Mouse (Mus musculus): ENCODE measurements at regions not wholly inside any gene's neighbourhood (a gene's known extent, or its start where the extent isn't known, plus 50 kb on each side); places are given as distances from the start of the nearest gene placed in this dataset.

DNA sequence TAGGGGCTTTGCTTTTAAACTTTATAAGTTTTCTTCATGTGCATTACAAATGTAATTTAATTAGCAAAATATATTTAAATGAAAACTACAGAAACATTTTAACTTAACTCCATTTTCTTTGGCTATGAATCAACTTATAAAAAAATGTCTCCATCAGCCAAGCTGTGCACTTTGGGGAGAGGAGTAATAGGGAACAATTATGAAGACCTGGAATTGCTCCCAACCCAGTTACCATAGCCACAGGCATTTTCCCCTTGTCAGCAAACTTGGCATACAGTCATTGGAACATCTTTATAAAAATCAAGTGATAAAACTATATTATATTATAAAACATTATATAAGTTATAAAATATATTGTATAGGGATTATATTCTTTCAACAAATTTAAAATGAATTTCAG is 65.0 kb downstream of the Atxn7l3b start:
- peak in 1 of 2 experiments; percentile 6 for DNase-seq (ENCODE audit: low spot score in 2 of 2)

DNA sequence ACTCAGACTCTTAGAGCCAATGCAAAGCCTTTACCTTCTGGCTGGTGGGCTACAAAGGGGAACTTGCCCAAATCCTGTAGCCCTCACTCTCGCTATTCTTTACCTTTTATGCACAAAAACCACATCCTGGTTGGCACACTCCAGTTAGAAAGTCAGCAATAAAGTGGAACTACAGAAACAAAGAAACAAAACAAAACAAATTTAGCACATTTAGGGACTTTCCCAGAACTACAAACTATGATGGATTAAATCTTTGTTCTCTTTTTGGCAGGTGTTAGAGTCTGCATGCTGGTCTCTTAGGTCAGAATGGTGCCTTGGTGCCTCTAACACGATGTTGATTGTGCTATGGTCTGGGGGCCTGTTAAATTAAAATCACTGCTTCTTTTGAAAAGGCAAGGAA is 65.4 kb downstream of the Atxn7l3b start:
- DNase-seq (ENCODE audit: low spot score in 2 of 2) = no peak

DNA sequence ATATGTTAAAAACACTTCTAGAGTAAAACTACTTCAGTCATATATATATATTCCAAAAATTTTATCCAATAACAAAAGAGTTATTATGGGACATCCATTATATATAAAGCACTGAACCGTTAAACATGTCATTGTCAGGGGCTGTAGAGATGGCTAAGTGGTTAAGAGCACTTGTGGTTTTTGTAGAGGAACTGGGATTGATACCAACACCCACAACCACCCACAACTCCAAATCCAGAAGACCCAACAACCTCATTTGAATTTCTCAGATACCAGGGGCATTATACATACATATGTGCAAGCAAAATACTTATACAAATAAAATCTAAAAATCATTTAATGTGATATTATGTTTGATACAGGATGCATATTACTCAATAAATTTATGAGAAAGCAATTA is 76.8 kb downstream of the Atxn7l3b start:
- no peak for DNase-seq (ENCODE audit: low spot score in 2 of 2)

DNA sequence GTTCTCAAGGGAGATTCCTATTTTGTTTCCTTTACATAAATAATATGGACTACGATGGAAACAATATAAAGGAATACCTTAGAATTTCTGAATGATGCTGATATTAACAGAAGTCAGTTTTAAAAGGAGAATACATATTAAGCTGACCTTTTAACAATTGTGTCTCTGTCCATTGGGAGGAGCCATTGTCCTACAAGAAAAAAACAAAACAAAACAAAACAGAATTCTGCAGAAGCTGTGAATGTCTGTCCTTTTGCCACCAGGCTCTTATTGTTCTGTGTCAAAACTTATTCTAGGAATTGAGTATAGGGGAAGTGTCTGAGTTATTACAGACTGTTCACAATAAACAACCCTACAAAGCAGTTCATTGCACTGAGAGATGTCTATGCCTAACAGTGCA is 82.6 kb downstream of the Atxn7l3b start:
- no peak for DNase-seq (ENCODE audit: low spot score in 2 of 2)

DNA sequence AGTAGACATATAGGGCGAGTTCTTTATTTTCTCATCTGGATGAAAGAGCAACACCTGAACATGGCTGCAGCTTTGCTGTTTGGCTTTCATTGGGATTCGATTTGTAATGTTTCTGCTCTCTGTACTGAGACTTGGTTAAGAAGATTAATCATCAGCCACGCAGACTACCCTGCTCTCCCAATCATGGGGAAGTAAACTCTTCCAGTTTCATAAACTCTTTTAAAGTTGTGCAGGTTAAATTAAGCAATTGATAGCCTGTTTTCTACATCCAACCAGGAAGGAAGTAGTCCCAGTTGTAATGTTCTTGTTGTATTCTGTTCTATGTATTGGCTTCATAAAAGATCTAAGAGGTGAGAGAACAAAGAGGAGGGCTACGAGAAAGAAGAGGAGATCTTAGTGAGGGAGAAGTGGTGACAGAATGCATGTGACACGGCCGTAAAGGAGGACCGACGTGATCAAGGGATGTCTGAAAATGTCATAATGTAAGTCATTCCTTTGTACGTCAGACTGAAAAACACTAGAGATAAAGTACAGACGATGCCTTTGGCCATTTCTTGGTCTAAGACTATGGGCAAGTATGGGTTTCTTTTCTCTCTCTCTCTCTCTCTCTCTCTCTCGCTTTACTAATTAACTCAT is 91.3 kb downstream of the Atxn7l3b start:
- no peak for DNase-seq (ENCODE audit: low spot score in 2 of 2)

DNA sequence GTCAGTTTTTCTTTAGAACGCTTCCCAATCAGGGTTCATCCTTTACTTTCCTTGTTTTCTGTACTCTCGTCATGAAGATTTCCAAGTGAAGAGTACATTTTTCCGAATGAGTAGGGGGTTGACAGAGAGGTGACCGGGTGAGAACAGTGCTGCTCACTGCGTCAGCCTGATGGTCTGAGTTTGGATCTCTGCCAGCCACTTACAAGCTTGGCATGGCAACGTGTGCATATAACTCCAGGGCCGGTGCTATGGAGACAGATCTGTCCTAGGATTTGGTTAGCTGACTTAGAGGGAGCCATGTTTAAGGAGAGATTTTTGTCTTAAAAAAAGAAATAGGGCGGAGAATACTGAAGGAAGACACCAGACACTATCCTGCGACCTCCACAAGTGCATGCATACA is 92.8 kb downstream of the Atxn7l3b start:
- no peak for DNase-seq (ENCODE audit: low spot score in 2 of 2)

DNA sequence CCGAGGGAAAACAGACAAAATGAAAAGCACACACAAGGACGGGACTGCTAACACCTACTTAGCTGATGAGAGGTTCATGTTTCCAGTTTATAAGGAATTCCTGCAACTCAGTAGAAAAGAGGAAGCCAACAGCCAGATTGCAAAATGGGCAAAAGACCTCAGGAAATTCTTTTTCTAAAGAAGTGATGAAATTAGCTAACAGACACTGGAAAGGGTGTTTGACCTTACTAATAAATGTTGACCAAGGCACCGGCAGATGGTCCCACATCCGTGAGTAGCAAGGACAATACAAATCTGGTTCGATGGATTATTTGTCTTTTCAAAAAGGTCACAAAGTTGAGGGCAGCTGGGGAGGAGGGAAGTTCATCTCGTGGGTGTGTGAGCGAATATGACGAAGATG is 93.3 kb downstream of the Atxn7l3b start:
- DNase-seq (ENCODE audit: low spot score in 2 of 2) = no peak

DNA sequence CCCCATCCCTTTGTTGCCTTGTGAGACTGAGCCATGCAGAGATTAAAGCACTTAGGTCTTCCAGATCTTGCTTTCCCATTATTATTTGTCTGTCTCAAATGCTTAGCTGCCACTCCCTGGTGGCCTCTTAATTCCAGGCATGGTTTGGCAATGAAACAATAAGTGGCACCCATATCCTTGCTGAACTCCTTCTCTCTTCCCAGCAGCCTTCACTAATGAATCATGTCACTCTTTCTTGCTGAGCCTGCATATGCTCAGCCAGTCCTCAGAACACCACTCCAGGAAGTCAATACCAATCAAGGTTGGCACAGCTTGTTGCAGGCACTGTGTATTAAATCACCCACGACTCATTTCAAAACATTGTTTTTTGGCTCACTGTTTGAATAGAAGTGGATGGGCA is 118.6 kb downstream of the Atxn7l3b start:
- DNase-seq (ENCODE audit: low spot score in 2 of 2) = no peak

DNA sequence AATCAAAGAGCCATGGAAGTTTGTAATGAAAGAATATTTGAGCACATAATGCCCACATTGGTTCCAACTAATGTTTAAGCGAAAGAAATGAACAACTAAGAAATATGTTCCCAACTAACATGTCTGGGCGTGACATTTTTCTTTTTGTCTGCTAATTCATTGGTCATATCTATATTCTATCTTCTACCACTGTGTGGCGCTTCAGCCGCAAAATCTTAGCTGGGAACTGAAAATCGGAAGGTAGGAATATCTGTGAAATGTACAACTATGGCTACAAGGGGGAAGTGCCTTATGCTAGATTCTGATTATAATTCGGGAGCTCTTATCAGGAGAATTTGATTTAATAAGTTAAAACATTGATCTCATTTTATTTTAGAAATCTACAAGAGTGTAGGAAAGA is 125.2 kb downstream of the Atxn7l3b start:
- DNase-seq (ENCODE audit: low spot score in 2 of 2) = peak in 1 of 2 experiments; percentile 7

DNA sequence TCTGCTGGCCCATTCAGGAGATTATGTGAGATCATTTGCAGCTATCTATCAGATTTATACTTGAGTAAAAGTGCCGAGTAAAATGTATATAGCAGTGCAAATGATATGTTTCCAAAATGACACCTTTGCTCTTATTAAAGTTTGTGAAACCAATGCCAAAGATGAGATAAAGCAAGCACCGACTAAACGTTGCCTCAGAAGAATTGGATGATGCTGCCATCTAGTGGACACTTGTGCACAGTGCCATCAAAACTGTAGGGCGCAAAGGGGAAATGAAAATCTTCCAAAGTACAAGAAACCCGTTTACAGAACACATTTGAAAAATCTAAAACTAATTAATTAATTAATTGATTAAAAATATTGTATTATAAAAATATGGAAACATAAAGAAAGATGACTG is 127.2 kb downstream of the Atxn7l3b start:
- peak in 1 of 2 experiments; percentile 33 for DNase-seq (ENCODE audit: low spot score in 2 of 2)

DNA sequence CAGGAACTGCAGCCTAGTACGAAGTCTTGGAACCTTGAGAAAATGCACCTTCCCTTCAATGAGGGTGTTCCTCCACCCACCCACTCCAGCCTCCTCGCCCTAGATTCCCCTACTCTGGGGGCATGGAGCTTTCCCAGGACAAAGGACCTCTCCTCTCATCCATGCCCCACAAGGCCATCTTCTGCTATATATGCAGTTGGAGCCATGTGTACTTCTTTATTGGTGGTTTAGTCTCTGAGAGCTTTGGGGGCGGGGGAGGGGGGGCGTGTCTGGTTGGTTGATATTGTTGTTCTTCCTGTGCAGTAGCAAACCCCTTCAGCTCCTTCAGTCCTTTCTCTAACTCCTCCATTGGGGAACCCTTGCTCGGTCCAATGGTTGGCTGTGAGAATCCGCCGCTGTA is 130.2 kb downstream of the Atxn7l3b start:
- no peak for DNase-seq (ENCODE audit: low spot score in 2 of 2)

DNA sequence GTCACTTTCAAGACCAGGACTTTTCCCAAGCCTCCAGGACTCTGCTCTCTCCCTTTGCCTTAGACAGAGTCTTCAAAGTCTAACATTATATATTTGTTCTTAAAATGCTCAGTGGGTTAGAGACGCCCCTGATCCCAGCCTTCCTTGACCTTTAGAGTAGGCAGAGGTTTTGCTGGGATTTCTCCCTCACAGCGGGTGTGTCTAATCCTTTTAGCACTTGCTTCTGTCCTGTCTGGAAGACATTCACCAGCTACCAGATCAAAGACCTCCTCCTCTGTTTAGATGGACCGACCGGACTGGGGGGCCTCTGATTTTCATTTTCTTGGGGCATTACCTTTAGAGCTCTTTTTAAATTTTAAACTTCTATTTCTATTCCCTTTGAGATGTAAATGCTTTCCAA is 130.7 kb downstream of the Atxn7l3b start:
- no peak for DNase-seq (ENCODE audit: low spot score in 2 of 2)

DNA sequence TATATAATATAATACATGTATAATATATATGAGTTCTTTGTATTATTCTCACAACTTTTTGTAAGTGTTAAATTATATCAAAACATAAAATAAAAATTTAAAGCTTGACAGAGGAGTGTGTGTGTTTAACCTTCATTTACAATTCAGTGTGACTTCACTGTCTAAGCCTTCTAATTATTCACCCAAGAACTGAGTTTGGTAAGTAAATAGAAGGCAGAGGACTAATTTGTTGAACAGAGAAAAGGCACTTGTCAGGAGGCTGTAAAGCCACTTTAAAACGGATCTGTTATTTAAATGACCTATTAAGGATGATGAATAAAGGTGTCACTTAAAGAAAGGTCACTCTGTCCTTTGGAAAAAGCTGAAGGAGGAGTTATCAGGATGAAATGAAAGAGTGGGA is 132.9 kb downstream of the Atxn7l3b start:
- DNase-seq (ENCODE audit: low spot score in 2 of 2) = no peak

DNA sequence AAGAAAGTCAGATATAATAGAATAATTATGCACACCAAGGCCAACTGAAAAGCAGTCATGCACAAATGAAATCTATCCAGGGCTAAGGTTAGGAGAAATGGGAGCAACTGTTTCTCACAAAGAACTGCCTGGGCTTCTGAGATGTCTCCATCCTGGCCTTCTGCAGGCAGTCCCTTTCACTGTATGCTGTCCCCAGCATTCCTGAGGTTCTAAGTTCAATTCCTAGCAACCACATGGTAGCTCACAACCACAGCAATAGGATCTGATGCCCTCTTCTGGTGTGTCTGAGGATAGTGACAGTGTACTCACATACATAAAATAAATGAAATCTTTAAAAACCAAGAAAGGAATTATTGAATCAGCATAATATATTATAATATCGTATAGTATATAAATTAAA is 133.3 kb downstream of the Atxn7l3b start:
- DNase-seq (ENCODE audit: low spot score in 2 of 2) = no peak

DNA sequence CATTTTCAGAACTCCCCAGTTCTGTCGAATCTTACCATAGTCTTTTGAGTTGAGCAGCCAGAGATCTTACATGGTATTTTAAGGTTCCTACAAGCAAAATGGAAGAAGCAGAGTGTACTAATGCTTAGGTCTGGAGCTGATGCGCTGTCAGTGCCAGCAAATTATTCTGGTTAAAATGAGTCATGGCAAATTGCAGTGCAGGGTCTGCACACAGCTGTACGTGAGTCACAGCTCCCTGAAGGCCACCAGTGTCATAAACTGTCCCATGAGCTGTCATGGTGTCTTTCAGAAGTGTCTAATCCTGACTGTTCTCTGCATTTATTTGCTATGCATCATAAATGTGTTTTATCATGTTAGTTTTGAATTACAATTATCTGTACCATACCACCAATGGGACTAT is 140.6 kb downstream of the Atxn7l3b start:
- no peak for DNase-seq (ENCODE audit: low spot score in 2 of 2)

DNA sequence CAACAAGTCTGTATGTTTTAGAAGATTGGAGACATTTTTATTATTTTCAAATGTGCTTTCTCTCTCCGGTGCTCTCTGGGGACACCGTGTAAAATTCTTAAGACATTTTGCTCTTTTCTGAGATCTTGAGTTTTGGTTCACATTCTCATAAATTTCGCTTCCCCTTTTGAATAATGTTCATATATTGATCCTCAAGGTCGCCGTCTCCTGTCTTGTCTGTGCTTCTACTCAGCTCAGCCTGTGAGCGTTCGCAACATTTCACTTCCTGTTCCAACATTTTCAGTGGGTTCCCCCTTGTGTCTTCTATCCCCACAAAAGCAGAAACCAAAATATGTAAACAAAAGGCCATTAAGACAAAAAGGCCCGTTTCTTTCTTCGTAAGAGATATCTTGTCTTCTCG is 154.5 kb downstream of the Atxn7l3b start:
- no peak for DNase-seq (ENCODE audit: low spot score in 2 of 2)

DNA sequence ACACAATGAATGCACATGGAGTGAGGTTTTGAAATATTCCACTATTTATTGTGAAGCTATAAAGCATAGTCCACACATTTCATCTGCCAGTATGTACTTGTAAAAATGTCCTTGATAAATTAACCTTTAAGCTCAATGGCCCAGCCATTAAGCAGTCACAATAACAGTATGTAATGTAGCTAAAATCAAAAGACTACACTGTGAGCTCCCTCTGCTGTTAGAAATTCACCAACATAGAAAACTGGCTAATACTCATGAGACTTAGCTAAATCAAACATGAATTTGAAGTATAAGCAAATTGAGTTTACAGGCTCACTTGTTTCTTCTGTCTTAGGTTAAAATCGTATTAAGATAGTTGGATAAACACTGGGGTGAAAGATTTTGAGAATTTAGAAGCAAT is 182.1 kb downstream of the Atxn7l3b start:
- no peak for DNase-seq (ENCODE audit: low spot score in 2 of 2)

DNA sequence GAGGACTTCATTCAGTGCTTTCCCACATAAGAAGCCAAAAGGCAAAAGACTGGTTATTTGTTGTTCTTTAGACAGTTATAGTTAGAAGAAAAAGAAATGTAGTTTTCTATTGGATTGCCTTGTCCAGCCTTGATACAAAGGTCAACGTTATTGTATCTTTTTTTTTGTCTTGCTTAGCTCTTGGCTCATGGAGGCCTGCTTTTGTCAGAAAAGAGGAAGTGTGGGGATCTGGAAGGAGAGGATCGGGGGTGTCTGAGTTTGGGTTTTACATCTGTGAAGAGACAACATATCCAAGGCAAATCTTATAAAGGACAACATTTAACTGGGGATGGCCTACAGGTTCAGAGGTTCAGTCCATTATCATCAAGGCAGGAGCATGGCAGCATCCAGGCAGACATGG is 185.3 kb downstream of the Atxn7l3b start:
- DNase-seq (ENCODE audit: low spot score in 2 of 2) = no peak

DNA sequence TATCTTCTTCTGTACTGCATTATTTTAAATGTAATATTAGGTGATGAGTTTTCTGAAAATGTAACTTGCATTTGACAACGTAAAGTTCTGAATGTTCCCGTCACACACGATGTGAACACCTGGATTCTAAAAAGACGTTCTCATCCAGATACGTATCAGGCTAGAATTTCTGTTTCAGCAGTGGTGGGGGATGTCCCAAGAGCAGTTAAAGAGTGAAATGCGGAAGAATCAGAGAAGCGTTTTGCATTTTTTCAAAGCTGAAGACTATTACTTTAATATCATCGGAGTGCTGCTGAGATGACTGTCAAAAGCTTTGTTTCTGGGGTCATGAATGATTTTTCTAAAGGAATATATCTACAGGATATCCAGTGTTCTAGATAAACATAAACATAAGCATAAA is 186.7 kb downstream of the Atxn7l3b start:
- DNase-seq (ENCODE audit: low spot score in 2 of 2) = no peak
